Mouse (Mus musculus) liver, embryonic 15.5 days (tissue): Measurements from ENCODE around the gene Ncbp1. TPM values are rescaled to one million over a fixed set of nuclear protein-coding genes. Genes with fewer than 3 reads are reported as not detected.

Experiments
- ATAC-seq: fragments of 200-750 bp; cut with Nextera tagmentation; 2 replicates; pipeline ENCODE4 v1.8.0; 2017; ENCODE audit warnings: moderate number of reproducible peaks, mild to moderate bottlenecking, moderate library complexity; ENCODE audit not compliant: insufficient read depth
- H3K27ac ChIP-seq: fragments of 300-500 bp; sonication (generic); replicated peaks from 2 replicates; pipeline ENCODE4 v1.5.1; 2015; ENCODE audit warnings: mild to moderate bottlenecking, inconsistent platforms
- H3K27me3 ChIP-seq: fragments of 300-500 bp; sonication (generic); 2 replicates; pipeline ENCODE4 v1.6.1; 2015; ENCODE audit warnings: mild to moderate bottlenecking, inconsistent platforms
- H3K36me3 ChIP-seq: fragments of 300-500 bp; sonication (generic); replicated peaks from 2 replicates; pipeline ENCODE4 v1.6.1; 2015; ENCODE audit warnings: moderate library complexity, mild to moderate bottlenecking, inconsistent platforms
- H3K4me1 ChIP-seq: fragments of 300-500 bp; sonication (generic); replicated peaks from 2 replicates; pipeline ENCODE4 v1.6.1; 2015; ENCODE audit warnings: inconsistent platforms
- H3K4me2 ChIP-seq: fragments of 300-500 bp; sonication (generic); 2 replicates; pipeline ENCODE4 v1.6.1; 2015; ENCODE audit warnings: moderate library complexity, mild to moderate bottlenecking, inconsistent platforms
- H3K4me3 ChIP-seq: fragments of 300-500 bp; sonication (generic); replicated peaks from 2 replicates; pipeline ENCODE4 v1.5.1; 2015; ENCODE audit warnings: mild to moderate bottlenecking, inconsistent platforms
- H3K9ac ChIP-seq: fragments of 300-500 bp; sonication (generic); 2 replicates; pipeline ENCODE4 v1.6.1; 2015; ENCODE audit warnings: moderate library complexity, mild to moderate bottlenecking, inconsistent platforms
- H3K9me3 ChIP-seq: fragments of 300-500 bp; sonication (generic); replicated peaks from 2 replicates; pipeline ENCODE4 v1.6.1; 2016; ENCODE audit warnings: inconsistent platforms
- WGBS: fragments of 180-500 bp; shearing (Covaris S2); methylation state at CpG from one replicate; pipeline ENCODE4 v1.1.7; 2015; ENCODE audit warnings: mixed read lengths; ENCODE audit not compliant: insufficient replicate concordance; 5-methylcytosine and 5-hydroxymethylcytosine counted together
- polyA plus RNA-seq: library from polyadenylated mRNA; unstranded; fragments of >200 nt; fragmentation: Nextera tagmentation; extraction: Ambion mirVana; gene quantifications from 2 replicates; pipeline ENCODE4 v1.2.1, GENCODE M21; 2015

The Ncbp1 gene
- polyA plus RNA-seq = 35.2 and 36.7 TPM in 2 replicates

DNA sequence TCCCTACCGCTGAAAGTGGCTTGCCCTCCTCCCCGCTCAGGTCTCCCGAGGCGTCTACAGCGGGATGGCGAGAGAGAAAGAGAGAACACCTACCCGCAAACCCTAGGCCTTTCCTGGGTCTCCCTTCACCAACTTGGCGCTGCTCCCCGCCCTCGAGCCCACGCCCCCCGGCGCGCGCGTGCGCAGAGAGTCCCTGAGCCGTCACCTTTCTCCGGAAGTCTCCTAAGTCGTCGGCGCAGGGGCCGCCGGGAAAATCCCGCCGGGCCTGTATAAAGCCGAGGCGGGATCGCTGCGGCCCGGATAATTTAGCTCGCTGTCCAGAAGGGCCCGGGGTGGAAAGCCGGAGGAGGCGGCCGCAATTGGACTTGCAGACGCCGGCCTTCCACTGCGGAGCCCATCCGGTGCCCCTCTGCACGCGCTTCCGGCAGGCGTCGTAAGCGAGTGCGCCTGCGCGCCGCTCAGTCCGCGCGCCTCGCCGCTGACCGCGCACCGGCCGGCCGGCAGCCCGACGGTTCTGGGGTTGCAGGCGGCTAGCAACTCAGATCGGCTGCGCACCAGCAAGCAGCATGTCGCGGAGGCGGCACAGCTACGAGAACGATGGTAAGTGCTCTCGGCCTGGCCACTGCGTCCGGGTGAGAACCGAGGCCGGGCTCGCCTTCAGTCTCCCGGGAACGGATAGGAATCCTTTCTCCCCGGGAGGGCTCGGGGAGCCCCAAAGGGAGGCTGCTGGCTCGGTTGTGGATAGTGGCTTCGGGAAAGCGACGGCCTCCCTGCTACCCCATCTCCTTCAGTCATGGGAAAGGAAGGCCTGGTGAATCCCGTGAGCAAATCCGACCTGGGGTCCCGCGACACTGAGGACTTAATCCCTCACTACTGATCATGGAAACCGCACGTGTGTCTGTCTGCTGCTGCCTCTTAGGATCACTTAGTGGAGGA is at the start of gene Ncbp1, which contains the start of gene Tstd2:
TSS of gene Ncbp1 (plus strand) at position 327 of the 936 bp plus-strand sequence.
TSS of gene Tstd2 (minus strand) at position 408 of the 936 bp plus-strand sequence.
- Histone ChIP-seq H3K9ac (peak within 1 kb of the TSS; percentile 83), H3K9me3 (no peaks in the 10 kb centered on the region), H3K4me3 (peak within 1 kb of the TSS; percentile 84), H3K27ac (peak within 1 kb of the TSS; percentile 93), H3K27me3 (no peaks in the 10 kb centered on the region), H3K36me3 (peaks cover 11% of the 10 kb centered on the region; the same call in 1 of the 2 replicates), H3K4me1 (peaks cover 53% of the 10 kb centered on the region), H3K4me2 (peak within 1 kb of the TSS; percentile 85)
- ATAC-seq = peak; percentile 90
- under 1% methylated on average over 89 of the region's 90 CpGs for WGBS

DNA sequence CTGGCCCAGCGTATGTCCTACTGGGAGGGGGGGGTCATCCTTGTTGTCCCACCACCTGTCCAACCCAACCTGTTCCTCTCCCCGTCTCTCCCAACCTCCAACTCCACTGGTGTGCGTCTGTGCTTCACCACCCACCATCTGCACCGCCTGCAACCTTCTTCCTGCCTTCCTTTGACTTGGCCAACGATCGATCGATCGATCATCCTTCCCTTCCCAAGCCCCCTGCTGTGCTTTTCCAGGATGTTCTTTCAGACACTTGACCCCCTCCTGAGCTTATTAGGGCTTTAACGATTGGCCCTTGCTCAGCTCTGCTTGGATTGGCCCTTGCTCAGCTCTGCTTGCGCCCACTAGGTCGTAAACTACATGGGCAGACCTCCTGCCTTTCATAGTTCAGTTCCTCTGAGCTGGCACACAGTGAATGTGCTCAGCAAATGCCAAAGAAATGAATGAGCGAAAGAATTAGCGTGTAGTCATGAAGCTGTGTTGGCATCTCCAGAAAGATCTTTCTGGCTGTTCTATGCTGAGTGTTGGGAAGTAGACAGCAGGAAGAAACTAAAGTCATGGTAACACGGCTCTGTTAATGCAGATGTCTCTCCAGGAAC is 48.8 kb upstream of the Ncbp1 start:
- Histone ChIP-seq H3K9me3 (no peaks in the 10 kb centered on the region), H3K36me3 (peaks cover 100% of the 10 kb centered on the region), H3K9ac (no peak overlapping the region), H3K27me3 (no peaks in the 10 kb centered on the region), H3K27ac (no peak overlapping the region), H3K4me2 (no peak overlapping the region), H3K4me3 (no peak overlapping the region), H3K4me1 (no peaks in the 10 kb centered on the region)
- no peak for ATAC-seq
- WGBS = 90% methylated on average over 14 of the region's 14 CpGs

DNA sequence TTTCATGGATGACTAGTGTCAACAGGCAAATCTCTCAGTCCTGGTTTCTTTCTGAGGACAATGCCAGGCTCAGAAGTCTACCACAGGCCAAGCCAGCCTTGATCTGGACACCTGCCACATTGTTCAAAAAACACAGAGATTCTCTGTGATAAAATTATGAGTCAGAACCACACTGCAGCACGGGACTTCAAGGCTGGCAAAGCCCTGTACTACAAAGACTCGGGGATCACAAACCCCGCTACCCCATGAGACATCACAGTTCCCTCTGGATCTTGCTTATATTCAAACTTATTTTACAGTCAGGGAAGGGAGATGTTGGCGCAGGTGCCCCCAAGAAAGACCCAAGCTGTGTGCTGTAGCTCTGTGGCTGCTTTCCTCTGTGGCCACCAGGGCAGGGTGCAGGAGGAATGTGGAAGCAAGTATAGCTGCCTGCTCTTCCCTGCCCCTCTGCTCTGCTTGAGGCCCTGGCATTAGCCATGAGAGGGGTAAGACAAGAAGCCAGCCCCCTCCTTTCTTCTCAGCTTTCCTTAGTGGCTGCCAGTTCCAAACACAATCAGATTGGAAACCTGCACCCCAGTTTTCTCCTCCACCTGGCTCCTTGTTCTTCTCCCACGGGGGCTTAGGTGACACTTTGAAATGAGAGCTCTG is 45.9 kb upstream of the Ncbp1 start:
- 89% methylated on average over 5 of the region's 5 CpGs for WGBS
- Histone ChIP-seq H3K27me3 (no peaks in the 10 kb centered on the region), H3K4me1 (no peaks in the 10 kb centered on the region), H3K27ac (no peak overlapping the region), H3K36me3 (peaks cover 100% of the 10 kb centered on the region), H3K9ac (no peak overlapping the region), H3K4me2 (no peak overlapping the region), H3K4me3 (no peak overlapping the region), H3K9me3 (no peaks in the 10 kb centered on the region)
- ATAC-seq = no peak

DNA sequence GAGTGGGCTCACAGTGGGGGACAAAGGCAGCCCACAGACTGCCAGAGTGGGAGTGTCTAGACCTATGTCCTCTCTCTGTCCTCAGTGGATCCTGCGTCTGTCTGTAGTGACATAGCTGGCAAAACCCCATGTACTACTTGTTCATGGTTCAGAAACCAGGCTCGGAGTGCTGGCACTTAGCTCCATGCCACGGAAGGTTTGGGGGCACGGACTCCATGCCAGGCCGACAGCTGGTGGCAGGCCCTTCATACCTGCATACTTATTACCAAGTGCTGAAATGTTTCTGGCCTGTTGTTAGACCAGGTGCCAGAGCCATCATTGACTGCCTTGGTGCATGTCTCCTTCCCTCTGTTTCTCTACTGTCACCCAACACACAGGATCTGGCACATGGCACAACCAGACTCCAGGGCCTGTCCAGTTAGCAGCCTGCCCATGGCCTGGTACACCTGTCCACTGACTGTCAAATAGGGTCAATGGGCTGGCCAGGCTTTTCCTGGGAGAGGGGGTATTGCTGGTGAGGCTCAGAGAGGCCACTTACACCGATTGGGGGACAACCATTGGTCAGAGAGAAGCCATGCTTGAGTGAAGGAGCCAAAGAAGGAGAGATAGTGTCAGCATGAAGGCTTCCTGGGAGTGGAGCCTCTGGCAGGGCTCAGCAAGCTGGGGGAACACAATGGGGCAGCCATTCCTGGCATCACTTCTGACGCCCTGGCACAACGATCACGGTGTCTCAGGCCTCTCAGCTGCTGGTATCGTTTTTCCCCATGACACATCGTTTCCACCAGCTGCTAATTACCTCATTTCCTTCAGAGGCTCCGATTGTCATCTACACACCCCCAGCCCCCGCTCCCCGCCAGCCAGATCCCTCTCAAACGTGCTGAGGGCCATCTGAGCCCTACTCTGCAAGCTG is 43.2 kb upstream of the Ncbp1 start:
- H3K9me3 ChIP-seq = no peaks in the 10 kb centered on the region
- H3K4me1 ChIP-seq = peaks cover under 1% of the 10 kb centered on the region; the same call in 1 of the 2 replicates
- no peak overlapping the region for H3K27ac ChIP-seq
- 55% methylated on average over 15 of the region's 15 CpGs for WGBS
- H3K9ac ChIP-seq = no peak overlapping the region
- ATAC-seq = no peak
- H3K4me3 ChIP-seq = no peak overlapping the region
- H3K36me3 ChIP-seq = peaks cover 100% of the 10 kb centered on the region
- peaks cover 4% of the 10 kb centered on the region; the same call in 1 of the 2 replicates for H3K27me3 ChIP-seq
- H3K4me2 ChIP-seq = no peak overlapping the region

DNA sequence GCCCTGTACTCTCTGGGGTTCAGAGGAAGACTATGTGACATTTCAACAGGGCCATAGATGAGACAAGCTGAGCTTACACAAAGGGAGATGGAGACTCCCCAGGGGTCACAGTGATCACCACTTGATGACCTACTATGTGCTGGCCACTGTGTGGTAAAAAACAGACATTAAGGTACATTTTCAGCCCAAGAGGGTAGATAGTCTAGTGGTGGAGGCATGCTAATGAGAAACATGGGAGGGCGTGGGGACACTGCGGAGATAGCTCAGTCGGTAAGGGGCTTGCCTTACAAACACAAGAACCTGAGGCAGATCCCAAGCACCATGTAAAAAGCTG is 42.6 kb upstream of the Ncbp1 start:
- 81% methylated on average over 3 of the region's 3 CpGs for WGBS
- no peak overlapping the region for H3K27ac ChIP-seq
- H3K9ac ChIP-seq = no peak overlapping the region
- H3K4me1 ChIP-seq = peaks cover 6% of the 10 kb centered on the region; the same call in 1 of the 2 replicates
- H3K36me3 ChIP-seq = peaks cover 100% of the 10 kb centered on the region
- no peak overlapping the region for H3K4me3 ChIP-seq
- no peak for ATAC-seq
- no peaks in the 10 kb centered on the region for H3K9me3 ChIP-seq
- peaks cover 4% of the 10 kb centered on the region; the same call in 1 of the 2 replicates for H3K27me3 ChIP-seq
- no peak overlapping the region for H3K4me2 ChIP-seq

DNA sequence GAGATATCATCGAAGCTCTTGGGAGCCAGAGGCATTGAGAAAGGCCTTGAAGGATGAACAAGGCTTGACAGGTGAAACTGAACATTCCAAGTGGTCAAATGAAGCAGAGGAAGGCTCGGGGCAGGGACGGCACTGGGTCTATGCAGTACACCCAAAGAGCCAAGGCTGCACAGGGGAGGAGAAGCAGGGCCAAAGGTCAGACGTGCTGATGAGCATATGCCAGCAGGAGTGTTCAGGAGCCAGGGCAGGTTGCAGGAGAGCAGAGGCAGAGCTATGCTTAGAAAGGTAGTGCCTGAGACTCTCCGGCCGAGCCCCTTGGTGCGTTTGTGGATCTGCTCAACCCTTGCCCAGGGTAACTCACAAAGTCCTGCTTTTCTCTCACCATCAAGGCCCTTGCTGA is 41.9 kb upstream of the Ncbp1 start:
- WGBS = 85% methylated on average over 7 of the region's 7 CpGs
- H3K9ac ChIP-seq = no peak overlapping the region
- peaks cover 10% of the 10 kb centered on the region; the same call in 1 of the 2 replicates for H3K4me1 ChIP-seq
- H3K4me2 ChIP-seq = no peak overlapping the region
- no peak overlapping the region for H3K4me3 ChIP-seq
- peaks cover 100% of the 10 kb centered on the region for H3K36me3 ChIP-seq
- no peak for ATAC-seq
- H3K9me3 ChIP-seq = no peaks in the 10 kb centered on the region
- H3K27me3 ChIP-seq = peaks cover 4% of the 10 kb centered on the region; the same call in 1 of the 2 replicates
- H3K27ac ChIP-seq = no peak overlapping the region

DNA sequence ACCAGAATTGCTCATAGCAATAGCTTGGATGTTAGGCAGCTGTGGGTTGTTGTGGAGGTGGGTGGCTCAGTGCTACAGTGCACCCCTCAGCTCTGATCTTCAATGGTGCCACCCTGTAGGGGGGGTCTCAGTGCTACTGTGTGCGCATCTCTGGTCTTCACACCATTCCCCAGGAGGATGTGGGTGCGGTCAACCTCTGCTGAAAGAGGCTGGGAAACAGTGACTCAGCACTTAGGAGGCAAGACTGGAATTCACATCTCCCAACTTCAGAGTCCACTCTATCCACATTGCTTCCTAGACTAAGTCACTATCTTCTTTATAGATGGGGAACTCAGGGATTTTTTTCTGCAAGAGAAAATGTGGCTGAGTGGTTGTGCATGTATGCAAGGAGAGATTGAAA is 40.8 kb upstream of the Ncbp1 start:
- WGBS = 92% methylated on average over 2 of the region's 2 CpGs
- Histone ChIP-seq H3K4me1 (peaks cover 10% of the 10 kb centered on the region), H3K4me3 (no peak overlapping the region), H3K27ac (no peak overlapping the region), H3K4me2 (no peak overlapping the region), H3K27me3 (peaks cover 4% of the 10 kb centered on the region; the same call in 1 of the 2 replicates), H3K9ac (no peak overlapping the region), H3K36me3 (peaks cover 100% of the 10 kb centered on the region), H3K9me3 (no peaks in the 10 kb centered on the region)
- no peak for ATAC-seq

DNA sequence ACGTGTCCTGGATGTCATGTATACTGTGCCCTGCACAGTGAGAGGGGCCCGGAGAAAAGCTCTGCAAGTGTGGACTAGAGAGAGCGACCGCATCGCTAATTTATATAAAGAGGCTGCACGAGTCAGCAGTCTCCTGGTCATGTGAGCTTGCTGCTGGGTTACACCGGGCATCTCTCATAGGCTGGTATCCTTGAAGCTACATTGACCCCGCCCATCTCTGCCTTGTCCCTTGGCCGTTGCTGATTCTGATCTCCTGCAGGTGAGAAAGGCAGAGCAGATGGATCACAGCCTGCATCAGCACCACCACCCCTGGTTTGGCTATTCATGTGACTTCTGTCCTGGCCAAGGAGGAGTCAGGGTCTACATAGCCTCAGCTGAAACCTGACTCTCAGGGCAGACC is 39.3 kb upstream of the Ncbp1 start:
- ATAC-seq = no peak
- Histone ChIP-seq H3K27me3 (peaks cover 4% of the 10 kb centered on the region; the same call in 1 of the 2 replicates), H3K4me2 (no peak overlapping the region), H3K4me3 (no peak overlapping the region), H3K4me1 (peaks cover 22% of the 10 kb centered on the region), H3K9ac (no peak overlapping the region), H3K9me3 (no peaks in the 10 kb centered on the region), H3K36me3 (peaks cover 100% of the 10 kb centered on the region), H3K27ac (no peak overlapping the region)
- 78% methylated on average over 9 of the region's 9 CpGs for WGBS

DNA sequence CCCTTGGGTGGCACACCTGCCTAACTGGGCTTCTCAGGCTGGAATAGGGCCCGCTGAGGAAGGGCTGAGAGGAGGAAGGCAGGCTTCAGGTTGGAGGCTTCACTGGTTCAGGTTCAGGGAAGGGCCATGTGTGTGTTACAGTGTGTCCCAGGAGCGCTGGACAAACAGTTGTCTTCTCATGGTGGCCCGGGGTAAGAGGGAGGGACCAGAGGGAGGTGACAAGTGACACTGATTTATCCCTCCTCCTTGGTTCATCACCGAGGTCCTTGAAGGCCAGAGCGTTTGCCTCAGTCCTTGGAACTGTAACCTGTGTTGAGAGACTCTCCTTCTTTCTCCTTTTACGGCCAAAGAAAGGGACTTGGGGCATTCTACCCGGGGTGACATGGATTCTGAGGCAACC is 37.9 kb upstream of the Ncbp1 start:
- Histone ChIP-seq H3K27ac (no peak overlapping the region), H3K4me1 (peaks cover 26% of the 10 kb centered on the region), H3K27me3 (peaks cover 4% of the 10 kb centered on the region; the same call in 1 of the 2 replicates), H3K4me2 (no peak overlapping the region), H3K36me3 (peaks cover 100% of the 10 kb centered on the region), H3K9me3 (no peaks in the 10 kb centered on the region), H3K4me3 (no peak overlapping the region), H3K9ac (no peak overlapping the region)
- WGBS = 52% methylated on average over 7 of the region's 7 CpGs
- ATAC-seq = no peak

DNA sequence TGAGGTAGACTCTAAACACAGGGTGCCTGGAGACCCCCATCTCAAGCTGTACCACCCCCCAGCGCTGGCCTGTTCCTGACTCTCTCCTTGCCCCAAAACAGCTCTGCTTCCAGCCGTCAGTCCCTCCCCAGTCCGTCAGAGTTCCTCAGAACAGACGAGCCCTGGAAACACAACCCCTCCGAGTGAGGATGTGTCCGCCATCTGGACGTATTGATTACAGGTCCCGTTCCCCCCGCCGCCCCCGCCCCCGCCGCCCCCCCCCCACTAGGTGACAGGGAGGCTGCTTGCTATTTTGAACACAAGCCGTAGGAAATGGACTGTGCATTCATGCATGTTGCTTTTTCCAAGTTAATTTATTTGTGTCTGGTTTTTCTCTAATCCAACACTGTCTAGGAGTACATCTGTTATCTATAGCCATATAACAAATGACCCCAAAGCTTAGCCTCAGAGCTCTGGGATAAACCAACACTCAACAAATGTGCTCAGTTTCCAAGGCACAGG is 37.2 kb upstream of the Ncbp1 start:
- Histone ChIP-seq H3K36me3 (peaks cover 100% of the 10 kb centered on the region), H3K4me1 (peaks cover 26% of the 10 kb centered on the region)
- 41% methylated on average over 14 of the region's 14 CpGs for WGBS

More for the DNA sequence above, 37.2 kb upstream of the Ncbp1 start:
- peaks cover 4% of the 10 kb centered on the region; the same call in 1 of the 2 replicates for H3K27me3 ChIP-seq
- no peak overlapping the region for H3K4me2 ChIP-seq
- no peak overlapping the region for H3K4me3 ChIP-seq
- ATAC-seq = no peak
- no peak overlapping the region for H3K9ac ChIP-seq
- H3K9me3 ChIP-seq = no peaks in the 10 kb centered on the region
- no peak overlapping the region for H3K27ac ChIP-seq
